Mouse (Mus musculus): ENCODE data around the gene Acsbg1. TPM values are rescaled to one million over a fixed set of nuclear protein-coding genes. Genes with fewer than 3 reads are reported as not detected.
"Not testable (repeated sequence)": the region's sequence is repeated elsewhere in the genome, so short reads cannot be mapped to it uniquely, and the experiment has no call there.

Acsbg1 gene
- total RNA-seq (2015) = not detected in 2 replicates
- total RNA-seq (2017) = 0.20 and 2.9 TPM in 2 replicates

DNA sequence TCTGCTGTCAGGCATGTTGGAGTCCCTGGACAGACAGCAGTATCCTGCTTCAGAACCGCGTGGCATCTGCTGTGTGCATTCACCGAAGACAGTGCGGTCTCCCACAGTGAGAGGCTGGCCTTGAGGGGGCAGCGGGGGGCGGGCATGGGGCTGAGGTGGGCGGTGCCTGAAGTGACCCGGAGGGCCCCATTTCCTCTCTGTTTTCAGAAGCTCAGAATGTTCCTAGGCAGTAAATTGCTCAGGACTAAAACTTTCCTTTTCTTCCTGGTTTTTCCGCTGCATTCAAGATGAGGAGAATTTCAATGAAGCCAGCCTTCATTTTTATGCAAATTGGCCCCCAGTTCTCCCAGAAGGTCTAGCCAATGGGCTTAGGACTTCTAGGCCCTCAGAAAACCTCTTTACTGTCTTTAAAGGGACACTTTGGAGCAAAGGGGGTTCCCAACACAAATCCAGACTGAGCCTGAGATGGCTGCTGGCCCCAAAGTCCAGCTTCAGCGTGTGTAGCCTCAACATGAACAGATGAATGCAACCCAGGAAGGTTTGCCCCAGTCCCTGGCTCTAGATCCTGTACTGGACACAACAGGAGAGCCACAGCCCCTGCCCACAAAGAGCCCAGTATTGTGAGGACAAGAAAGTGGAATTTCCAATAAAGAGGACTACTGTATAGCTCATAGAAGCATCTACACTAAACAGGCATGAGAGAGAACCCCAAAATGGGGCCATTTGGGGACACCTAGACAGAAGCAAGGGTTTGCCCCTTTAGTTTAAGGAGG is at the start of gene Acsbg1:
Gene Acsbg1, minus strand, starts transcription at position 266 of the 773 bp plus-strand sequence.
- ATAC-seq (replicated peaks; ENCODE audit: poor library complexity) = no peak

DNA sequence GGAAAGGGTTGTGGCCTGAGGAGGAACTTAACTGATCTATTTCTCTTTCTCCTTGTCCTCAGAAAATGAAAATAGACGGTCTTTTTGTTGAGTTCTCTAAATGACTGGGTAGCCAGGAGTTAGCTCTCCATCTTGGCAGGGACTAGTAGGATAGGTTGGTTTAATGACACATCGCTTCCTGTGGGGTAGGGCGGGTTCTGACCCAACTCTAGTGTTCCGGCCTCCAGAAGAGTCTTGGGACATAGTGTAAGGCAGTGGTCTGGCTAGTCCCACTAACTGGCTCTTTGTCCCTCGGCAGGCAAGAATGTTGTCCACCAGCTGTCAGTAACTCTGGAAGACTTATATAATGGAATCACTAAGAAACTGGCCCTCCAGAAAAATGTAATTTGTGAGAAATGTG is 46.4 kb upstream of the Acsbg1 start:
- ATAC-seq (replicated peaks; ENCODE audit: poor library complexity) = no peak

DNA sequence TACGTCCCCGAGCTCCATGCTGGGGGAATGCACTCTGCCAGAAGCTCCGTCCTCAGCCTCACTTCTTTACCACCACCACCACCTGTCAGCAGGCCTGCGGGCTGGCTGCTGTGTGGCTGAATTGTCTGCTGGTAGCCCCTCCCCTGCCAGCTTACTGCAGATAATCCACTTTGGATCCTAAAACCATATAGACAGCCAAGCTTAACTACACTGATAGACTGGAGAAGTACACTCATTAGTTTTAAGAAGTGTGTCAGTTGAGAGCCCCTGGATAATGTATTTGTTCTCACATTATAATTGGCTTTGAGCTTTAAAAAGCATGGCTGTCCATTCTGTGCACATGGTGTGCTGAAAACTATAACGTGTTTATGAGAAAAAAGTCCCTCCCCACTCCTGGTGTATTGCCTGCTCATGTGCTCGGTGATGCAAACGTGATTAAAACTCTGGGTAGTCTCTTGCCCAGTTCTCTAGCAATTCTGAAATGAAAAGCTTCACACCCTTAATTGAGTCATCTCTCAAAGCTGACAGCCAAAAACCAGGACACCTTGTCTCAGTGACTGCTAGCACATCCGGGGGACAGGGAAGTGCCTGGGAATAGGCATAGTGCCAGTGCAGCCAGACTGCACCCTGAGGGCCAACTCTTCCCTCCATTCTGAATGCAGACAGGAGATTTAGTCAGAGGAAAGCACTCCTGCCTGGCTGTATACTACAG is 45.8 kb upstream of the Acsbg1 start:
- ATAC-seq (replicated peaks; ENCODE audit: poor library complexity) = no peak

DNA sequence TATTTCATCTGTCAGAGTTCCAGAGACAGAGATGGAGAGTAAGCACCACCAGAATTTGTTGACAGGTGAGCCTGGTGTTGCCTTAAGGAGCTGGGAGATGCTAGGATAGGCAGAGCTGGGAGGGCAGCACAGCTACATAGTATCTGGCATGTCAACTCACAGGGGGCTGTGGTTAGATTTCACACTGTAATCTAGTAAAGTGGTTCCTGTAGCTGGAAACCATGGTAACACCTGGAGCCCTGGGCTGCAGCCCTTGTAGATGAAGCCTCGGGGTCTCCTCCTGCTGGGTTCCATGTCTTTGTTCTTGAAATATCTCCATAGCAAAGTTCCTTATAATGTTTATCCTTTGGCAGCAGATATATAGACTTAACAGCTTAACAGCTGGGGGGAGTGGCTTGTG is 43.9 kb upstream of the Acsbg1 start:
- ATAC-seq (replicated peaks; ENCODE audit: poor library complexity) = no peak; the same call in 1 of the 2 replicates

DNA sequence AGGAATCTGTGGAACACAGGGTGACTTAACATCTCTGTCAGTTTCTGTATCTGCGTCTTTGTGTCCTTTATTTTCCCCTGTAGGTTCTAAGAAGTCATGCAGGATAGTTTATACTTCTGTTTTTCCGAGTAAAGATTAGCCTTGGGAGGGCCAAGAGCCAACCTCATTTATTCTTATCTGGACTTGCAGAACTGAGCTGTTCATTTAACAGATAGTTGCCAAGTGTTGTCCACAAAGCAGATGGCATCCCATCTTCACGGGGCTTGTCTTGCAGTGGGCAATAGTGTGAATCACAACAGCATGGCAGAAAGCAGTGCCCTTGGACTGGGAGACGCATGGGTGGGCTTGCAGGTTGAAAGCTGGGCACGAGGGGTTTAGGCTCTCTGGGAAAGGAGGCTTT is 42.7 kb upstream of the Acsbg1 start:
- peak; percentile 74 for ATAC-seq (replicated peaks; ENCODE audit: poor library complexity)

DNA sequence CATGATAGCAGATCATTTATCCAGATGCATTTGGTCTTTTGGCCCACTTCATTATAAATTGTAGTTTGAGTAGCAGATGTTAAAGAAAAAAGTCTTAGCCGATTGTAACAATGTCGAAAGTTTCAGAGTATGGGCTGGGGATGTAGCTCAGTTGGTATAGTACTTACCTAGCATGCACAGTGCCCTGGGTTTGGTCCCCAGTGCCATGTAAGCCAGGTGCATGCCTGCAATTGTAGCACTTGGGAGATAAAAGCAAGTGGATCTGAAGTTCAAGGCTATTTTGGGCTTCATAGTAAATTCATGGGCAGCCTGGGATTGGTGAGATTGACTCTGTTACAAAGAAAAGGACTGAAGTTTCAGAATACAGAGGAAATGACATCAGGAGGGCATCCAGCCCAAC is 40.9 kb upstream of the Acsbg1 start:
- ATAC-seq (replicated peaks; ENCODE audit: poor library complexity) = no peak

DNA sequence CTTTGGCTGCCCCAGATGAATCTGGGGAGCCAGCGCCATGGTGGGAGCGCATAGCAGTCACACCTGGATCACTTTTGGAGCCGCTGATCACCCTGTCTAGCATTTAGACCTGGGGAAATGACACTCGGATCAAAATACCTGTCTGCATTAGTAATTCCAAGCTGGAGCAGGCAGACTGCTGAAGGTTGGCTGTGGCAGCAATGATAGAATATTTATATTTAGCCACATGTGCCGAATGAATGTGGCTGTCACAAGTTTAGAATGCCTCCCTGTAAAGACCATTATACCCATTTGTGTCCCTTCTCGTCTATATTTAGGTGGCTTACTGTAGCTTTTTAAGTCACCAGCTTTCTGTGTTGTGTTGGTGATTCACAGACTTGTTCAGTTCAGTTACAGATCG is 39.1 kb upstream of the Acsbg1 start:
- ATAC-seq (replicated peaks; ENCODE audit: poor library complexity) = no peak

DNA sequence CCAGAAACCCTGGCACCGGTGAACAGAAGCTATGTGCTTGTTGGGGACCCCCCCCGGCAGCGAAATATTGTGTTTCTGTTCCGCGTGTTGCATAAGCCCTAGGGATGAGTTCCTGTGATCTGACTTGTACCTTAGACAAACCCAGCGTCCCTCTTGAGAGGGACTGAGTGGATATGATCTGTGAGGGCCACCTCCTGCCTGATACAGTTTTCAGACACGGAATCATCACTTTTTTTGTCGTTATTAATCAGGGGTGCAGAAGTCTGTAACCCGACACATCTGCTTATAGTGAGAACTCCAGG is 38.5 kb upstream of the Acsbg1 start:
- ATAC-seq (replicated peaks; ENCODE audit: poor library complexity) = no peak

DNA sequence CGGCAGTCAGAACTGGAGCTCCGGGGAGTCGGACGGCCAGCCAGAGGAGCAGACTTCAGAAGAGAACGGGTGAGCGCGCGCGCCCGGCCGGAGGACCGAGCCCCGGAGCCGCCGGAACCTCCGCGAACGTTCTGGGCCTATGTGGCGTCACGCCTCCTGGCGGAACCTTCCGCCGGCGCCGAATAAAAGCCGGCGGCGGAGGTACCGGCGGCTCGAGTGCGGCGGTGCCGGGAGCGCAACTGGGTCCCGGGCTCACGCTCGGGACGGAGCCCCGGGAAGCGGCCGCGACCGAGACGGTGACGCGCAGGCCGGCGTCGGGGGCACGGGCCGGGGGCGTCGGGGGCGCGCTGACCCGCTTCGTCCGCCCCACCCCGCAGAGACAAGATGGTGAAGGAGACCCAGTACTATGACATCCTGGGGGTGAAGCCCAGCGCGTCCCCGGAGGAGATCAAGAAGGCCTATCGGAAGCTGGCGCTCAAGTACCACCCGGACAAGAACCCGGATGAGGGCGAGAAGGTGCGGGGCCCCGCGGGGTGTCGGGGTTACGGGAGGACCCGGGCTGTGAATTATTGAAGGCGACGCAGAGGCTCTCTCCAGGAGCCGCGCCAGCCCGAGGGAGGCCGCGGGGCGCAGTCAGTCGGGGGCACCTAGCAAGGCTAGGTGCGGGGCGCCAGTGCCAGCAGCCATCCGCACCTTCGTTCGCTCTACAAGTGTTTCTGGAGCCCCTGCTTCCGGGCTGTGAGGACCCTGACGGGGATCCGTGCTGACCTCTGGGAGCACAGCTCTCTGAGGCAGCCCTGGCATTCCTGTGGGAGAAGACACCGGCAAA is 37.9 kb upstream of the Acsbg1 start:
- peak; percentile 48 for ATAC-seq (replicated peaks; ENCODE audit: poor library complexity)

DNA sequence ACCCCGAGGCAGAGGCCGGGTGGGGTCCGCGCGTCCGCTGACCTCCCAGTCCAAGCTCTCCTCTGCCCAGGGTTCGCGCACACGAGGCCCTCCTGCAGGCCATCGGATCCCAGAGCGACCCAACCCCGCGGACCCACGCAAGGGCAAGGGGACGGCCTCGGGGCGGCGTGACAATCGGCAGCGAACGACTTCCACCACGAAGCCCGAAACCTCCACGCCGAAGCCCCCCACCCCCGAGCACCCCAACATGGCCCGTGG is 37.3 kb upstream of the Acsbg1 start:
- no peak for ATAC-seq (replicated peaks; ENCODE audit: poor library complexity)

DNA sequence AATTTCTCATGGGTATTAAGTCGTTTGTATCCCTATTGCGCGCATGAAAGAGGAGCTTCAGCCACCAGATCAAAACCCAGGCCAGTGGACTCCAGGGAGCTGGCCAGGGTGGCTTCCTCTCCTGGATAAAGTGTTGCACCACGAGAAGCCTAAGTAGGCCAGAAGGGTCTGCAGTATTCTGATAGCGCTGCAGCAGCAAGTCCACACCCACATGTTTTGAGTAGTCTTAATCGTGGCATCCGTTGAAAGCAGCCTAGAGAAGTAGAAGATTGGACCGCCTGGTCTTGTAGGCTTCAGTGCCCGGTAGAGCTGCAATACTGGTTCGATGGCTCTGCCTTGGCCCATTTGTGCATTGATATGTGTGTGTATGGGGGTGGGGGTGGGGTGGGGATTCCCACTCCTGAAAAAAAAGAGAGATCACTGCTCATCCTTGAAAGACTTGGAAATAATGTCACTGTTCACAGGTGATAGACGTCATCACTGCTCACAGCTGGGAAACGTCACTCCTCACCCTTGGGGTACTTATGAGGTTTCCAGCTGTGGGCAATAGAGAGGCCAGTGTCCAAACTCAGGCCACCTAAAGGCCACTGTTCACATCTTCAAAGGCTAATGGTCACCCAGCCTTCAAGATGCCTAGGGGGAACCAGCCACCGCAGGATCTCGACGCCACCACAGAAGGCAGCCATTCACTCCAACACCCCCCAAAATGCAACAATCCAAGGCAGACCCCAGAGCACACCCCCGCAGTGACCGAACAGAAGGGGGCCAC is 36.8 kb upstream of the Acsbg1 start, which contains the start of gene Dnaja4:
Gene Dnaja4, plus strand, starts transcription at position 556 of the 769 bp plus-strand sequence.
- ATAC-seq (replicated peaks; ENCODE audit: poor library complexity) = peak; percentile 87

DNA sequence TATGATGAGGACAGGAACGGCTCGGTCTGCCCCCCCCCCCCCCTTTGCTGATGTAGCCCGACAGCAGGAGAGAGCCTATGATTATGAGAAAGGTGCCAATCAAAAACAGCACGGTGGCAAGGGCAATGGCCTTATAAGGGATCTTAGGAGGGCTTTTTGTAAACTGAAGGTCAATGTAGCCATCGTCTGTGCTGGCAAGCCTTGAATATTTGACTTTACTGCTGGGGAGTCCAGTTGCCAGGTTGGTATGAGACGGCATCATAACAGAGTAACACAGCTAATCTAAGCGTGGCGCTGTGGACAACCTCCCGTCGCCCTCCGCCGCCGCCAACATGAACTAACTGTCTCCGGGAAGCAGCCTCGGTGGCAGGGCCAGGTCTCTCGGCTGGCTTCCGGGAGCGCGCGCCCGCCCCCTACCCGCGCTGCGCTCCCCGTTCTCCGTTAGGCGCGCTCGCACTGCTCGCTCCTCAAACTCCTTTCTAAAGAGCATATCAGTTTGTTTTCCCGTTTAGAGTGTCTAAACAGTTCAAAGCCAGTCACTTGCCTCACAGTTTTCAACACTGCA is 29.7 kb upstream of the Acsbg1 start:
- peak; percentile 99 for ATAC-seq (replicated peaks; ENCODE audit: poor library complexity)

DNA sequence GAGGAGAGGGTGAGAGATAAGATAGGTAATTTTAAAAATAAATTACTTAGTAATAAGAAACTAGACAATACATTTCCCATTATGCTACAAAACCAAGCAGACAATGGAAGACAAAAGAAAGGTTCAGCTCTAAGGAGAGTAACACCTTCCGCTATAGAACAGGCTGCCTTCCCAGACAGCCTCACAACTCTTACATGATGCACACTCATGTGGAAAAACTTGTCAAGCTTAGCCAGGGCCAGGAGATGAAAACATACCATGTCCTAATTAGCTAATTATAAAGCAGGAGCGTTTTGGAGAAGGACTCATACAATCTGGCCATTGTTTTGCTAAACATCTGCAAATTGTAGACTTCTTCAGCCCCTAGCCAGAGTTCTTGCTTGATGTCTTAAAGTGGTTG is 29.0 kb upstream of the Acsbg1 start:
- ATAC-seq (replicated peaks; ENCODE audit: poor library complexity) = not testable (repeated sequence)

DNA sequence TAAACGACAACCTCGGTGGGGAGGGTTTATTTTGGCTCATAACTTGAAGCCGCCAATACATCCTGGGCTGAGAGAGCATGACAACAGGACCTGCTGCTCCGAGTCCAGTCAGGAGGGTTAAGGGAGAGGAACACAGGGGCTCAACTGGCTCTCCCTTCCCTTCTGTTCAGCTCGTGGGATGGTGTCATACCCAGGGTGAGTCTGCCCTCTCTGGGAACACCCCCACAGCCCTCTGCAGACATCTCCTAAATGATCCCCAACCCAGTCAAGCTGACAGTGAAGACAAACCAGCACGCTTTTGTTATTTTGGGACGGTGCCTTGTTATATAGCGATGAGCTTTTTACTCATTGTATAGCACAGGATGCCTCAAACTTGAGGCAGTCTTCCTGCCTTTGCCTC is 27.8 kb upstream of the Acsbg1 start:
- ATAC-seq (replicated peaks; ENCODE audit: poor library complexity) = no peak

DNA sequence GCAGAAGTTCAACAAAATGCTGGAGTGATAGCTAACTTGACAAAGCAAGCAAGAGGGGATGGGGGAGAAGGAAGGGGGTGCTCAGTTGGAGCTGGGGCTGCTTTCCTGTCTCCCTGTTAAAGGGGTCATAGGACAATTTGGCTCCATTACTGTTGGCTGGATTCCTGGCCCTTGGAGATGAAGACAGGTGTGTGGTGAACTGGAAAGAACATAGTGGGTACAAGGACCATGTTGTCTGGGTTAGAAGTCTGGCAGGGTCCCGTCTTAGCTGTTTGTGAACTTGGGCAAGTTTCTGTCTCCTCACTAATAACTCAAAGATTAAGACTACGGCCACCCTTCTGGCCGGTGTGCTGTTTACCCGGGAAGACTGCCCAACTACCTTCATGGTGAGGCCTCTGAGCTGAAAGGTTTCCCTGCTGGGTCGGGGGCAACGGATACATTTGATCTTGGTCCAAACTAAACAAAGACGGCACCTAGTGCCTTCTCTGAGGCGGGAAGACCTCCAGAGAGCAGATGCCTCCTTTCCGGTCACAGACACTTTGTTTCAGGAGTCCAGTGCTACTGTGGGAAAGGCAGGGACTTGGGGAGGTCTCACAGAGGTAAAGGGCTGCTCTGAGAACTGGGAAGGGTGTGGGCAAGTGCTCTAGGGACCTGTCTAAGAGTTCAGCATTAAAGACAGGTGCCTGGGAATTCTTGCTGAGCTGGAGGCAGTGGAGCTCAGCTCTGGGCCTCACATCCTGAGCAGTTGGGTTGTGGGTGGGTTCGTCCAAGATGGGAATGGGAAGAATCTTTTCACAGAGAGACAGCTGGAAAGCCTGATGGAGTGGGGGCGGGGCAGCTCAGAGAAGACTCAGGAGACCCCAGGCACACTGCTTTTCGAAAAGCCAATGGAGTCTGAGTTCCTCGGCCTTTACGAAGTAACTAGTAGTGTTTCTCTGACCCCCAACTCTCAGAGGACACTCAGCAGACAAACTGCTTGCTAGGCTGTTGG is 25.9 kb upstream of the Acsbg1 start:
- ATAC-seq (replicated peaks; ENCODE audit: poor library complexity) = no peak

DNA sequence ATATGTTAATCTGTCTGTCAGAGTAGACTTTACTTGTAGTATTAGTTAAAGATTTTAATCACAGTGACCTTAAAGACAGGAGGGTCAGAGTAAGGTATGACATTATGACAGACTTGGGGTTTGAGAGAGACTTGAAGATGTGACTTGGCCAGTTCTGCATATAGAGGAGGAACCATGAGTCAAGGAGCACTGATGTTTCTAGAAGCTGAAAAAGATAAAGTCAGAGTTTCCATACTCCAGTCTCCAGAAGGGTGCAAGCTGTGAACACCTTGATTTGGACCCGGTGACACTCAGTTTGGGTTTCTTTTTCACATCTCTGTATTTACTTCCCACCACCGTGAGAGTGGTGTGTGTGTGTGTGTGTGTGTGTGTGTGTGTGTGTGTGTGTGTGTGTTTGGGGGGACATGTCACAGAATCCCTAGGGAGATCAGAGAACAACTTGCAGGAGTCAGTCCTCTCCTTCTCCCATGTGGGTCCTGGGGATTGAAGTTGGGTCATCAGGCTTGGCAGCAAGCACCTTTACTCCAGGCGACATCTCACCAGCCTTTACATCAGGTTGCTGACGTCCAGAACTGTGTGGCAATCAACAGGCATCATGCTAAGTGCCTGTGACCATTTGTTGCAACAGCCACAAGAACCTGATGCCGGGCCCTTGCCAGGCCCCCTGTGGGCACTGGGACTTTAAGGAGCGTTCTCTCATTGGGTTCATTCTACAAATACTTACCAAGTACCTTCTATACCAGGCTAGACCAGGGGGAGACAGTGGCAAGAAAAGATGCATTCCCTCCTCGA is 22.3 kb upstream of the Acsbg1 start:
- no peak for ATAC-seq (replicated peaks; ENCODE audit: poor library complexity)

DNA sequence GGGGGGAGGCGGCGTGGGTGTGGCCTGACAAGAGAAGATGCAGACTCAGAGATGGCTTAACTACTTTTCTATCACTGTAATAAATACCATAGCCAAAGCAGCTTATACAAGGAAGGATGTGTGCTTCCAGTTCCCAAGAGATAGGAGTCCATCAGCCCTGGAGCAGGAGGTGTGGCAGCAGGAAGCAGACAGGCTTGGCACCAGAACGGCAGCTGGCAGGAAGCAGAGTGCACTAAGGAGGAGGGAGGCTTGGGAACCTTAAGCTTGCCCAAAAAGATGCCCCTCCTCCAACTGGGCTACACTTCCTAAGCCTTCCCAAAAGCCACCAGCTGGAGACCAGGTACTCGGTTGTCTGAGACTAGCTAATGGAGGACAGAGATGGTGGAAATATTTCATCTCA is 21.2 kb upstream of the Acsbg1 start:
- no peak for ATAC-seq (replicated peaks; ENCODE audit: poor library complexity)

DNA sequence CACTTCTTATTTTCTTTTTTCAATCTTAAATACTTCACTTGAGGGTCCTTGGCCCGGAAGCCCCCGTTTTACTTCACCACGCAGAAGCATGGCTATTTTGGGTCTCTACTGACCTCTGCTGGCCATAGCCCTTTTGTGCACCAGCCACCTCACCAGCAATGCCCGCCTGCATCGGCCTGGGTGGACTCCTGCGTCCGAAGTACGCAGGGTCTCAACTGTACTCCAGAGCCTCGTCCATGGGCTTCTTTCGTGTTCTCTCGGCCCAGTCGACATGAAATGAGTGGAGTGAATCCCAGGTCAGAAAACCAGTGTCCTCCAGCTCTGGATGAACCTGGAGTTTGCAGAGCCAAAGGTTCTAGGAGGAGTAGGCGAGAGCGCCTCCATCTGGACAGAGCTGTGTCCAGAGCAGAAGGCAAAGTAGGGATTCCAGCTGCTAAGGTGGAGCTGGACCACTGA is 14.9 kb upstream of the Acsbg1 start:
- peak; percentile 97 for ATAC-seq (replicated peaks; ENCODE audit: poor library complexity)

DNA sequence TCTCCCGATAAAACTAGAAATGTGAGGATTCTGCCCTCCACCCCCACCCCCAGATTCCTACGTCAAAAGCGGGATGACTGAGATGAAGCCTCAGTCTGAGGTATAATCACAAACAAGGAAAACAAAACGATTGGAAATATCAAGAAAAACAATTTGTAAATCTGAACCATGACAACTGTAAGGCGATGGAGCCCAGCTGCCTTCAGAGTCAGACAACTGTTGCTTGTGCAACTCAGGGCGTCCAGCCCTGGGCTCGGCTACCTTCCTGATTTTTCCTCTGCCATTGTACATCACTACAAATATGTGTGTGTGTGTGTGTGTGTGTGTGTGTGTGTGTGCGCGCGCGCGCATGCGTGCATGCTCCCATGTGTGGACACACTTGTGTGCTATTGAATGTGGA is 12.2 kb upstream of the Acsbg1 start:
- ATAC-seq (replicated peaks; ENCODE audit: poor library complexity) = no peak
